27 mouse cellular contexts compared by ENCODE assay signal in genomic region chr1:34587298-34588096, GRCm38 (mm10). TPM values are rescaled to one million over a fixed set of nuclear protein-coding genes. Genes with fewer than 3 reads are reported as not detected.
"Had no signal": no experiment of that assay in that cellular context is flagged by ENCODE, and none has a peak within 500 bp of the region (broad histone marks: within the 10 kb centered on the region; RNA-seq: fewer than 3 reads in every experiment).

No protein-coding gene starts in this region.

- H3K4me1 ChIP-seq: midbrain, embryonic 10.5 days; midbrain, embryonic 12.5 days had no signal

- ATAC-seq: midbrain, embryonic 16.5 days had no signal

- H3K36me3 ChIP-seq: midbrain, embryonic 10.5 days had no signal

- H3K27me3 ChIP-seq: midbrain, embryonic 12.5 days; neural tube, embryonic 15.5 days had no signal

- H3K27ac ChIP-seq: midbrain, embryonic 10.5 days; midbrain, embryonic 12.5 days; neural tube, embryonic 13.5 days; neural tube, embryonic 15.5 days had no signal

- H3K4me2 ChIP-seq: lung, embryonic 14.5 days; midbrain, embryonic 12.5 days; neural tube, embryonic 13.5 days; neural tube, embryonic 15.5 days had no signal

- H3K9me3 ChIP-seq: midbrain, embryonic 10.5 days; midbrain, embryonic 12.5 days; neural tube, embryonic 13.5 days; neural tube, embryonic 15.5 days had no signal

- H3K9ac ChIP-seq: lung, embryonic 14.5 days; midbrain, embryonic 12.5 days; neural tube, embryonic 13.5 days; neural tube, embryonic 15.5 days had no signal

- DNase-seq: lung, adult 18-20 months; lung, embryonic 14.5 days; lung, postnatal 10 days; lung, postnatal 4 days; midbrain, embryonic 14.5 days; retina, postnatal 1 day; right cerebral cortex, adult 18-20 months; right cerebral cortex, postnatal 25 days; right cerebral cortex, postnatal 4 days; spleen, adult 18-20 months; thymus, adult 18-20 months; thymus, postnatal 25 days; thymus, postnatal 4 days had no signal

- H3K4me3 ChIP-seq: midbrain, embryonic 10.5 days; midbrain, embryonic 12.5 days; myocyte; neural tube, embryonic 13.5 days; neural tube, embryonic 15.5 days had no signal

RNA-seq across cellular contexts. Expression of gene Amer3, which starts 8.0 kb away (rescaled TPM):
- total RNA-seq: megakaryocyte, adult 5-6 weeks; megakaryocyte-erythroid progenitor cell, adult 5-6 weeks had no signal
- polyA plus RNA-seq: lung, embryonic 14.5 days; myocyte; small intestine, adult 2 months; thymus, postnatal 0 days had no signal

RNA-seq across cellular contexts. Expression of gene Prss40, which starts 26.8 kb away (rescaled TPM):
- total RNA-seq: megakaryocyte, adult 5-6 weeks; megakaryocyte-erythroid progenitor cell, adult 5-6 weeks had no signal
- polyA plus RNA-seq: lung, embryonic 14.5 days; lung, embryonic 16.5 days; midbrain, embryonic 10.5 days; midbrain, embryonic 12.5 days; midbrain, embryonic 14.5 days; myocyte; neural tube, embryonic 11.5 days; neural tube, embryonic 13.5 days; neural tube, embryonic 15.5 days; small intestine, adult 2 months; stomach, embryonic 14.5 days; thymus, postnatal 0 days; urinary bladder, adult 2 months had no signal

RNA-seq across cellular contexts. Expression of gene Cfc1, which starts 52.0 kb away (rescaled TPM):
- total RNA-seq: megakaryocyte, adult 5-6 weeks; megakaryocyte-erythroid progenitor cell, adult 5-6 weeks had no signal
- polyA plus RNA-seq: lung, embryonic 14.5 days; lung, embryonic 16.5 days; midbrain, embryonic 10.5 days; midbrain, embryonic 12.5 days; midbrain, embryonic 14.5 days; myocyte; neural tube, embryonic 11.5 days; neural tube, embryonic 13.5 days; small intestine, adult 2 months; thymus, postnatal 0 days had no signal
